Mouse (Mus musculus) thymus, postnatal 0 days (tissue): ENCODE results near the gene AC109138.7. TPM values are rescaled to one million over a fixed set of nuclear protein-coding genes. Genes with fewer than 3 reads are reported as not detected.

Source experiments
- DNase-seq: peaks from one replicate; pipeline ENCODE4 v3.0.0-alpha.2; 2015; ENCODE audit warnings: low spot score
- polyA plus RNA-seq: library from polyadenylated mRNA; unstranded; fragments of >200 nt; fragmentation: Nextera tagmentation; extraction: Ambion mirVana; gene quantifications from 2 replicates; pipeline ENCODE4 v1.2.1, GENCODE M21; 2015

The AC109138.7 gene
- polyA plus RNA-seq, 1 experiment from 2014 or later: not detected

GRCm38 (mm10) chr19:4217140-4217539 lies 3.0 kb downstream of the AC109138.7 start:
- no peak for DNase-seq

DNA sequence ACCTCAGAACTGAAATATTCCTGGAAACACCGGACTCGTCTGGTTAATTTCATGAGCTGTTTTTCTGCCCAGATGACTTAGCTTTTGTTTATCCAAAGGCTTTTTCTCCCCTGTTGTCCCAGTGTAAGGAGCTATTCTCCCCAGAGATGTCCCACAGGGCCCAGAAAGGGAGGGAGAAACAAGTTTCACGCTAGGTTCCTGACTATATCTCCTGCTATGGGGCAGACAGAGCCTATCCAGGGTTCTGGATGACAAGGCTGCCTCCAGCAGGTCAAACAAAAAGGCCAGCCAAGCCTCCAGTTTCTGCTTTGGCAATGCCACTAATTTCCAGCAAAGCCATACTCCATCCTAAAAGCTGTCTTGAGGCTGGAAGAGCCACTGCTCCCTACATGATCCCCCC lies 3.7 kb downstream of the AC109138.7 start:
- no peak for DNase-seq

DNA sequence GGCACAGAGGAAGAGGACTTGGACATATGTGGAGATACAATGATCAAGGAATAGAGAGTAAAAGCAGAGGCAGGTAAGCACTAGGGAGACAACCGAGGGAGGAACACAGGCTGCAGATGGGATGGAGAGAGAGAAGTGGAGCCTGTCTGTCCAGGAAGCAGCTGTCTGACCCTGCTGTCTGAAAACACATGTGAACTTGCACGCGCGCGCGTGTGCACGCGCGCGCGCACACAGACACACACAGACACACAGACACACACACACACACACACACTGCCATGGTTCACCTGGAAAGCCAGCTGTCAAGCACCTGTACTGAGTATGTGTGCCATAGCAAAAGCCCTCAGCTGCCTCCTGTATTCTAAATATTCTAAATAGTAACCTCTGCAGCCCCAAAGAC lies 4.1 kb downstream of the AC109138.7 start:
- DNase-seq: peak; percentile 12

DNA sequence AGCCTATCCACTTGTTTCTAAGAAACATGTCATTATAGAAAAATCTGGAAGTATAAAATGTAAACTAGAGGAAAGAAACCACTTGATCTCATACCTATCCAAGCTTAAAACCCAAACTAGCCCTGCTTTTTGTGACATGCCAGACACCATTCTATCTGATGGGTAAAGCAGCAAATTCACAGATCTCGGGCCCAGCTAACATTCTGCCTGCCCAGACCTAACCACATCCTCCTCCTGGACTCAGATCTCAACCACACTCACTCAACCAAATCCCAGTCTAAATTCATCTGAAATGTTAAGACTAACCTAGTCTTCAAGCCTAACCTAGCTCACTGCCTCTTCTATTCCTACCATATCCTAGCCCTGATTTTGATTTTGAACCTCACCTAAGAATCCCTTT lies 4.6 kb downstream of the AC109138.7 start:
- peak; percentile 39 for DNase-seq

DNA sequence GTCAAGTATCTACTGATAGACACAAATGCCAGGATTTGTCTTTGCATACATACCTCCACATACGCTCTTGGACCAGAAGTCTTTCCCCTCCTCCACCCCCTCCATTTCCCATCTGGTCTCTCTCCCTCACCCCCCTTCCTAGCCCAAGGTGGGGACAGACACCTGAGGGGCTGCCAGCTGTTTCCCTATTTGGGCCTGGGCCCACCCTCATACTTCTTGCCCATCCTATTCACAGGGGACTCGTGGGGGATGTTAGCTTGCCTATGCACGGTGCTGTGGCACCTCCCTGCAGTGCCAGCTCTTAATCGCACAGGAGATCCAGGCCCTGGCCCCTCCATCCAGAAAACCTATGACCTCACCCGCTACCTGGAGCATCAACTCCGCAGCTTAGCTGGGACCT lies 5.8 kb downstream of the AC109138.7 start:
- no peak for DNase-seq

DNA sequence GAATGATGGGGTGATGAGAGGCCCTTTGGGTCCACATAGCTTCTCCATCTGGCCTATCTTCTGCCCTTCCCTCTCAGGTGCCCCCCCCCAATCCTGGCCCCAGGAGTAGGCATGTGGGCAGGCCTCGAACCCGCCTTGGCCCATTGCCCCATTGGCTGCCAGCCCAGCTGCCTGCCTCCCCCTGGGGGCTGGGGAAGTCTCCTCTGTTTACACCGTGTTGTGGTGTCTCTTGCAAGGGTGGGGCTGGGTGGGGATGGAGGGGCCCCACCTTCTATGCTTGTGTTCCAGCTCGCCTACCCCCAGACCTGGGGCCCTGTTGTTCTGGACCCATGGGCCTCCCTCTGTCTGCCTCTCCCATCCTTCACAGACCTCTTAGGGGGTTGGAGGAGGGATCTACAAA lies 6.3 kb downstream of the AC109138.7 start:
- DNase-seq: no peak

- peak; percentile 35 for DNase-seq
Observed at GRCm38 (mm10) chr19:4220957-4221743, 7.0 kb downstream of the AC109138.7 start.

DNA sequence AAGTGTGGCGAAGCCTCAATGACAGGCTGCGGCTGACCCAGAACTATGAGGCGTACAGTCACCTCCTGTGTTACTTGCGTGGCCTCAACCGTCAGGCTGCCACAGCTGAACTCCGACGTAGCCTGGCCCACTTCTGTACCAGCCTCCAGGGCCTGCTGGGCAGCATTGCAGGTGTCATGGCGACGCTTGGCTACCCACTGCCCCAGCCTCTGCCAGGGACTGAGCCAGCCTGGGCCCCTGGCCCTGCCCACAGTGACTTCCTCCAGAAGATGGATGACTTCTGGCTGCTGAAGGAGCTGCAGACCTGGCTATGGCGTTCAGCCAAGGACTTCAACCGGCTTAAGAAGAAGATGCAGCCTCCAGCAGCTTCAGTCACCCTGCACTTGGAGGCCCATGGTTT lies 8.0 kb downstream of the AC109138.7 start:
- peak; percentile 20 for DNase-seq

GRCm38 (mm10) chr19:4226779-4227178 lies 12.6 kb downstream of the AC109138.7 start:
- DNase-seq: no peak

GRCm38 (mm10) chr19:4227446-4227845 lies 13.3 kb downstream of the AC109138.7 start:
- peak; percentile 52 for DNase-seq

DNA sequence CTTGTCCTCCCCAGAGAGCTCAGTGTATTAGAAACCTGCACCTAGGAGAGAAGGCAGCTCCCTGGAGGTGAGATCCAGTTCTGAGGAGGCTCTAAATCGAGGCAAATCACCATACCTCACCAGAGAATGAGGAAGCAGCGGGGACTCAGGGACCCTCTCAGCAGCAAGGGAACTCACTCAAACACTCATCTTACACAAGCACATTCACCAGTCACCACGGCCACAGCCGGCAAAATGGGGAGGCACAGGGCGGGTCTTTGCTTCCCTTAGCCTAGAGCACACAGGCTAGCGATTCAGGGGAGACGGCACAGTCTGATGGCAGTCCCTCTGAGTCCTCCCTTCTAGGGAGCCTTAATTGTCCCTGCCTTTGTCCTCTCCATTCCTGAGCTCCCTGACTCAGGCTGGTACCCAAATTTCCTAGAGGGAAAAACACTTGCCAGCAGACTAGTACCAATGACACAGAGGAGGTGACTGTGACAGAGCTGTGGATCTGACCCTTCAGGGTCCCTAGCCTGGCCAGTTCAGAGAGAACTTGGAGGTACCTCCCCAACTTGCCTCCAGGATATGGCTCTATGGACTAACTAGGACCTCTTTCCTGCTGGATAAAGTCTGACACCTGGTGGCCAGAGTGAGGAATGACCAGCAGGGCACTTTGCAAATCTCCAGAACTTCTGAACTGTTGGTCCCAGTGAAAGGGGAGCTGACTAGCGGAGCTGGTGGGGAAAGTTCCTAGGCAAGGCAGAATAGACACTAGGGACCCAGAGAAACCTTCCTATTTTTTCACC lies 13.9 kb downstream of the AC109138.7 start:
- peak; percentile 85 for DNase-seq

- no peak for DNase-seq
Observed at GRCm38 (mm10) chr19:4228891-4229290, 14.7 kb downstream of the AC109138.7 start.

DNA sequence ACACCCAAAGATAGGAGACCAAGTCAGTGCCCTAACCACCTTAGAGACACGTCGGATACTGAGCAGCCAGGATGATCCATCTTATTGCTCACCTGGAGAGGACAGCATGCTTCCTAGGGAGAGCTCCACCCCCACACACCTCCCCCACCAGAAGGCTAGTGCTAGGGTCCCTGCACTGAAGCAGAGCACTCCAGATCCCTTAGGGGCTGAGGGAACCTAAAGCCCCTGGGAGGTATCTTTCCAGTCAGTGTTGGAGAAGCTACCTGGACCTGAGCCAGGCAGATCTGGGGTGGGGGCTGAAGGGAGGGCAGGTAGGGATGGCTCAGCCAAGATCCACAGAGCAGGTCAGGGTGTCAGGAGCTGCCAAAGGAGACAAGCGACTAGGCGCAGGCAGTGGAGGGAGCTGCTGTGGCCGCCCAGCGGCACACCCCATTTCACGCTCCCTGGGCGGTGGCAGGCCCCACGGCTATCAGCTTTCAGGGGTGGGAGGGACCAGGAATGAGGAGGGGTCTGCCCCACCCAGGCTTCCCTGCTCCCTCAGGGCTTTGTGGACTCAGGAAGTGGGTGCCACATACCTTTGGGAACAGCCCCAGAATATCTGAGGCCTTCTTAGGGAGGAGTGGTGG lies 15.4 kb downstream of the AC109138.7 start:
- DNase-seq: no peak

DNA sequence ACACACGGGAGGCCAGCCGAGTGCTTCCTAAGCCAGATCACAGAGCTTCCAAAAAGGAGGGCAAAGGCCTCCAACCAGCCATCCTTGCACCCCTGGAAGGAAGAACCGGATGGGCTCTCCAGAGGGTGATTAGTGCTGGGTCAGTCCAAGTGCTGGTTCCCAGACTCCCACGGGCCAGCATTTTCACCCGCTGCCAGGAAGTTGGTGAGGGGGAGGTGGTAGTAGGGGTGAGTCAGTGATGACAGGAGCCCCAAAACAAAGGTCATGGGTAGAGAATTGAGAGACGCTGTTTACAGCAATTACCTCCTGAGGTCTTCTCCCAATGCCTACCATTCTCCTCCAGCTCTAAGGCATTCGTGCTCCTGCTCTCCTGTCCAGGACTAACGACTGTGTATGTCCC lies 16.3 kb downstream of the AC109138.7 start:
- DNase-seq: no peak

DNA sequence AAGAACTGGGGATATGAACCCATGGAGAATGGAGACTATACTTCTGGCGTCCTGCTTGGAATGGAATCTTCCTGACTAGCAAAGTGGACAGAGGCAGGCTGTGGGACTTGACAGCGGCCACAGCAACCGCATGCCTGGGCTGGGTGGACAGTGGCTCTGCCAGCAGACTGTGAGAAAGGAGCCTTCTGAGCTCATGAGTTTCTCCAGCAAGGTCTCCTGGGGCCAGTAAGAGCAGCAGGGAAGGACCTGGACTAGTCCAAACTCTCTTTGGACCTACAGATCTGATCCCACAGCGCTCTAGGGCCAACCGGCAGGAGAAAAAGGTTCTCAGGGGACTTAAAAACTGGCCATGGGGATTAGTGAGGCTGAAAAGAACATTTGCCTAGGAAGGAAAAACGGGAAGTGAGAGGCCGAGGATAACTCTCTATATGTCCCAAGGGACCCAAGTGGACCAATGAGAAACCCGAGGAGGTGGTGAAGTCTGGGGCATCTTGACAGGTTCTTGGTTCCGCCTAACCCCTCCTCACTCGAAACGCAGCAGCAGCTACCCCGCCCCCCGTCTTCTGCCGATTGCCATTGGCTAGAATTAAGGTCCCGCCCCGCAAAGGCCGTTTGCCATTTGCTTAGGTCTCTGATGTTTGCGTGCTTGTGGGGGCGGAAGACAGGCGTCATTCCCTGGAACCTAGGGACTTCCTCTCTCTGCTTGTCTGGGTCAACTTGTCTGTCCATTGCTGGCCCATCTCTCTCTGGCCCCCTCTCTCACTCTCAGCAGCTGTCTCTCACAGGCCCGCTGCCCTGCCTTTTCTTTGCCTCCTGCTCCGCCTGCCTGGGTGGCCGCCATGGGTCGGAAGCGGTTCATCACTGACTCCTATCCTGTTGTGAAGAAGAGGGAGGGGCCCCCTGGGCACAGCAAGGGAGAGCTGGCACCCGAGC lies 17.4 kb downstream of the AC109138.7 start, which contains the start of gene Pold4:
Gene Pold4, plus strand, starts transcription at position 647 of the 933 bp plus-strand sequence.
- DNase-seq: peak; percentile 93

- DNase-seq: peak; percentile 37
Observed at GRCm38 (mm10) chr19:4232186-4232572, 18.0 kb downstream of the AC109138.7 start.

GRCm38 (mm10) chr19:4232651-4233050 lies 18.5 kb downstream of the AC109138.7 start:
- DNase-seq: no peak

DNA sequence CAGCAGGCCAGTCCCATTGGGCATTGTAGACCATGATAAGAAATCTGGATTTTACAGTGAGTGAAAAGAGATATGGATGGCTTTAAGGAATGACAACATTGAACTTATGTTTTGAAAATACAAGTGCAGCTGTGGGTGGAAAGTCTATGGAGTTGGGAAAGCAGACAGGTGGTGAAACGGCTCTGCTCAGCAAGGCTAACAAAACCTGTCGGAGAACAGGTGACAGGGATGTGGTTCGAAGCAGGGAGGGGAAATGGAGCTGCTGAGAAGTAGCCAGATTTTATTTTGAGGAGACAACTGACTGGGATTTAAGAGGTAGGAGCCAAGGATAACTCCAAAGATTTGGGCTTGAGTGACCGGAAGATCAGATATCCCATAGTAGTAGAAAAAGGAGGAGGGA lies 20.4 kb downstream of the AC109138.7 start:
- DNase-seq: no peak

DNA sequence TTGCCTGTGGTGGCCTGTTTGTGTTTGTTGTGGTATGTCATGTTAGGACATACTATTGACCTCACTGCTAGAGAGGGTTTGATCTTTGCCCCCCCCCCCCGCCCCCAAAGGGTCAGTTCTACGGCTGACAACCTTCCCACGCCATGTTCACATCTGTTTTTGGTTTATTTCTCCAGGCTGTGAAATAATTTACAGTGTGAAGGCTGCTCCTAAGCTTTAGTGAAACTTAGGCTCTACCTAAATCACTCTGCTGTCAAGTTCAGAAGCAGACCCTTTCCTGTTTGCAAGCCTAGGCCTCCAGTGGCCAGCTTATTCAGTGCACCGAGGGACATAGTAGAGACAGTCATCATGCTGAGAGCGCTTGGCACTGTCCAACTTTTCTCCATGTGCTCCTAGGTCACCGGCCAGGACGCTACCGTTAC lies 26.1 kb downstream of the AC109138.7 start:
- DNase-seq: no peak

GRCm38 (mm10) chr19:4242416-4242815 lies 28.3 kb downstream of the AC109138.7 start:
- no peak for DNase-seq

DNA sequence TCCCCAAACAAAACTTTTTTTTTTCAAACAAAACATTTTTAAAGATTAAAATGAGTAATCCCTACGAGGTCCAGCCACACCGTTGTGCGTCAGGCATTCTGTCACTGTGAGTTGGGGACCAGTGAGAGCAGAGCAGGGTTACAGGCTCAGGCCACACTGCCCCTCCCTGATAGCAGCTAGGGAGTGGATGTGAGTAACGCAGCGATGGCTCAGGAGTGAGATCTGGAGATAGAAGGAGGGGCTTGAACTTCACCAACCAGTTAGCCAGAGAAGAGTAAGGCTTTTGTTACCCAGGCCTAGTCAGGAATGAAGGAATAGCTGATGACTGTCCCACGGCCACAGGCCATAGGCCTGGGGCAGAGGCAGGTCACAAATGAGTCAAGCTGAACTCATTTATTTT lies 30.6 kb downstream of the AC109138.7 start:
- no peak for DNase-seq
